Mouse (Mus musculus) spleen, adult 12 weeks (tissue): ENCODE data around the gene Dnajb13.
"Not testable (repeated sequence)": the region's sequence is repeated elsewhere in the genome, so short reads cannot be mapped to it uniquely, and the experiment has no call there.

Source experiments
- DNase-seq: peaks from one replicate; pipeline ENCODE4 v3.0.0; 2022; ENCODE audit warnings: low spot score

The Dnajb13 gene

GRCm38 (mm10) chr7:100487301-100487700, 27.5 kb downstream of the Dnajb13 start:
- DNase-seq, result no peak

- DNase-seq, result no peak
Observed at GRCm38 (mm10) chr7:100484493-100484892, 30.3 kb downstream of the Dnajb13 start.

DNA sequence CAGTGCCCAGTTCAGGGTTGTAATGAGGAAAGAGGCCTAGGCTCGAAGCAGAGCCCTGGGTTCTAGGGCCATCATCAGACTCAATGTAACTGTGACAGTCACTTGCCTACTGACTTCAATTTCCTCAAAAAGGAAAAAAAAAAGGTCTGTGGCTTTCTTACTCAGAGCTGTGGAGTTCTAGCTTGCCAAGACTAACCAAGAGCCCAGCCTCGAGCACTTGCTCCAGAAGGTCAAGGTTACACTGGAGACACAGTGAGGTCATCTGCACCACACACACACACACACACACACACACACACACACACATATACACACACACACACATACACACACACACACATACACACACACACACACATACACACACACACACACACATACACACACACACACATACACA, 32.7 kb downstream of the Dnajb13 start:
- DNase-seq, result not testable (repeated sequence)

- no peak for DNase-seq
Observed at GRCm38 (mm10) chr7:100480175-100480574, 34.6 kb downstream of the Dnajb13 start.

DNA sequence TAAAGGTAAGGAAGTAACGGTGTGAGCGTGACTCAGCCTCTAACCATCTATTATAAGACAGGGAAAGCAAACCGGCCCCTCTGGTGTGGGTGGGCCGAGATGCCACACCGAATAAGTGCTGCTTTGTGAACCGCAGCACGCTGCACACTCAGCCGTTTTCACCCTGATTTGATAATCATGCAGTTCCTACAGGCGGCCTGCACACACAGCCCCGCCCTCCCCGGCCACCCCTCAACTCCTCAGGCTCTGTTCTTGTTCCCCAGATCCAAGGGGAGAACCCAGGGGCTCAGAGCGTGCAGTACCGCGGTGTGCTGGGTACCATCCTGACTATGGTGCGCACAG, 35.0 kb downstream of the Dnajb13 start:
- no peak for DNase-seq

- no peak for DNase-seq
Observed at GRCm38 (mm10) chr7:100479100-100479822, 35.5 kb downstream of the Dnajb13 start.

GRCm38 (mm10) chr7:100474680-100475079, 40.1 kb downstream of the Dnajb13 start:
- no peak for DNase-seq

- DNase-seq, result no peak
Observed at GRCm38 (mm10) chr7:100473846-100474454, 40.8 kb downstream of the Dnajb13 start.

DNA sequence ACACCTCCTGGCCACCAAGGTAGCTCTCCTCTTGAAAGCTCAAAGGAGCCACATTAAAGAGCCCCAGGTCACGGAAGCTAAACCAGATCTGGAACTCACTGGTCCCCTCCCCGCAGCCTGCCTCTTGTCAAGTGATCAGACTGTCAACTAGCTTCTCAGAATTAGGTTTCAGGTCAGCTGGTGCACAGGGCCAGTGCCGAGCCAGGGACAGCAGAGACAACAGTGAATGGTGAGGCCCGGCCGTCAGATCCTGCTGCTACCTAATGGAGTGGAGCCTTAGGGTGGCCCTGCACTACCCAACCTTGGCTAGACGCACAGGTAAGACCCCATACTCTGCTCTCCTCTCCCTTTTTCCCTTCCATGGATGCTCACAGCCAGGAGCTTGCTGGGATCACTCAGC, 42.0 kb downstream of the Dnajb13 start, which contains the start of gene Ucp3:
Gene Ucp3, plus strand, starts transcription at position 214 of the 400 bp plus-strand sequence.
- no peak for DNase-seq

- DNase-seq, result no peak
Observed at GRCm38 (mm10) chr7:100471407-100471797, 43.4 kb downstream of the Dnajb13 start.

GRCm38 (mm10) chr7:100470796-100471406, 43.9 kb downstream of the Dnajb13 start:
- no peak for DNase-seq

- no peak for DNase-seq
Observed at GRCm38 (mm10) chr7:100469502-100469901, 45.3 kb downstream of the Dnajb13 start.

GRCm38 (mm10) chr7:100468761-100469160, 46.0 kb downstream of the Dnajb13 start:
- no peak for DNase-seq

- DNase-seq, result peak; percentile 77
Observed at GRCm38 (mm10) chr7:100466781-100467510, 47.8 kb downstream of the Dnajb13 start.

DNA sequence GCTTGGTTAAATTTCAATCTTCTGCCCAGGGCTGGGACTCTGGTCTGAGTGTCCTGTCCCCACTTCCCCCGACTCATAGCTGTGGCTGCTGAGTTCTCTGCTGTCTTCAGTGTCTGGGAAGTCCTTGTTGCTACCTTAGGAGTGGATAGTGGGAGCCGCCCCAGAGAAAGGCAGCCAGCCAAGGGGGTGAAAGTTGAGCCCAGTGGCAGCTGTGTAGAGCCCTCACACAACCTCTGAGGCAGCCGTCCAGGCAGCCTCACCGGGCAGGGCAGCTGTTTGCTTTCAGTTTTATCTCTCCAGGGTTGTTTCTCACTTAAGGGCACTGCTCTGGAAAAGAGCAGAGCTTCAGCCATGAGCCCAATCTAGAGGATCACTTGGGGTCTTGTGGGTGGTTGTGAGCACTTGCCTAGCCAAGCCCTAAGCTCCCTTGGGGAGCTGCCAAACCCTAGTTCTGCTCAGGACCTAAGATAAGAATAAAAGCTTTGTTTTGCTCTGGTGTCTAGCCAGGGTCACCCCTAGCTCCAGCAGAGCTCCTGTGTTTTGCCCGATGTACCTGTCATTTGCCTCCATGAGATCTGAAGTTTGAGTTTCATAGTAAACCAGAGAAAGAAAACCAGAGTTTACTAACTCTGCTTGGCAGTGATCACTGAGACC, 49.0 kb downstream of the Dnajb13 start:
- peak; percentile 67 for DNase-seq

GRCm38 (mm10) chr7:100465248-100465647, 49.5 kb downstream of the Dnajb13 start:
- DNase-seq, result no peak

- DNase-seq, result no peak
Observed at GRCm38 (mm10) chr7:100464248-100464647, 50.5 kb downstream of the Dnajb13 start.

- no peak for DNase-seq
Observed at GRCm38 (mm10) chr7:100463757-100464156, 51.0 kb downstream of the Dnajb13 start.

DNA sequence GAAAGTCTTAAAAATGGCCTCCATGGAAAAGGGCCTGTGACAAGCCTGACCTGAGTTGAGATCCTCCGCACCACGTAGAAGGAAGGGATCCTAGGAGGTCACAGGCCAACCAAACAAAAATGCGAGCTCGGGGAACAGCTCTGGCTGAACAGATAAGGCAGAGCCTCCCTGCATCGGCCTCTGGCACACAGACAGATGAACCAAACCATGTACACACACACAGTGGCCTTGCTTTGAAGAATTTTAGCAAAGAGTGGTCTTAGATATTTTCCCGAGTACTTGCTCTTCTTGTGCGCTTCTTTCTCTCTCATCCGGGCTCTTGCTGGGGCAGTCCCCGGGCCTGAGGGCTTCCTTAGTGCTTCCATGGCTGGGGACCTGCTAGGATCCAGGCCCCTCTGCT, 51.6 kb downstream of the Dnajb13 start:
- DNase-seq, result peak; percentile 64

DNA sequence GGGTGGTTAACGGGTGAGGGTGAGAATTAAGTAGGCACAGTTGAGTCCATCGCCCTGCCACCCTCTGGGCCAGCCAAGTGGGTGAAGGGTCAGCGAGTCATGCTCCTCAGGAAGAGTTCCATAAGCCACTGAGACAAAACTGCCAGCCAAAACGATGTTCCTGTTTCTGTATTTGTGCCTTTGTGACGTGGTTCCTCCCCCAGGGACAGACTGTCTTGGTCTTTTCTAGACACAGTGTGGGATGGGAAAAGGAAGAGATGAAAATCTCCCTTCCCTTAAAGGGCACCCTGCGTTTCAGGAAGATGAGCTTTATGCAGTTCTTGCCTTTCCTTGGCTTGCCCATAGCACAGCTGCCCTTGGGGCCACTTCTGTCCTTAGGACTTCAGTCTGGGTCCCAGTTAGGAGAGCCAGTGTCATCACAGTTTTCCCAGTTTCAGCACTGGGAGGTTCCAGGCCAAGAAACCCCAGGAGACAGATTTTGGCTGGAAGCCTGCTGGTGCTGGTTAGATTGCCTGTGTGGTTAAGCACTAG, 53.1 kb downstream of the Dnajb13 start:
- no peak for DNase-seq

GRCm38 (mm10) chr7:100459862-100460261, 54.9 kb downstream of the Dnajb13 start:
- DNase-seq, result no peak

GRCm38 (mm10) chr7:100458153-100458552, 56.6 kb downstream of the Dnajb13 start:
- peak; percentile 48 for DNase-seq
